Mouse (Mus musculus): ENCODE data around the gene Clybl. TPM values are rescaled to one million over a fixed set of nuclear protein-coding genes. Genes with fewer than 3 reads are reported as not detected.

Gene Clybl
- total and polyA plus RNA-seq, 3 experiments = 13.4 to 36.6 TPM; not detected in 1

DNA sequence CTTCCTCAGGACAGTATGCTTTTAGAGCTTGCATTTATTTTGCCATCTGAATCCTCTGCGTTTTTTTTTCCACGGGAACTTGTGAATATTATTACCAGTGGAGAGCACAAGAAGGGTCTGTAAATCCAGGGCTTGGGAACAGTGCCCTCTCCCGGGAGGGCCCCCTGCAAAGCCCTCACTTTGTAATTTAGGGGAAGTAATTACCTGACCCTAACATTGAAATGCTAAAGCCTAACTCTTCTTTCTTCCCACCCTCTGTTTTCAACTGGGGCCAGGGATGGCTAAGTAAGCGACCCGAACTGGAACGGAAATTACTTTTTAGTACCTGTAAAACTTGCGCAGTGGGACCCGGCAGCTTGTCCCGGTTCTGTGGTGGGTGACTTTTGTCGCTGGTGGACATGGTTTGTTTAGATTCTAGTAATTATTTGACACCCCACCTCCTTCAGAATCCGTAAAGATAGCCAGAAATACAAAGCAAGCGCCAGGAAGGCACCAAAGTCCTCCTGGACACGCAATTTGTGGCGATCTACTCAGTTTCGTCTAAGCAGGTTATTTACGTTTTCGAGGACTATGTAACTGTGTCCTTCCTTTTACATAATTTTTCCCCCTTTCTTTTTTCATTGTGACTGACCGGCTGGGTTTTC, 224.5 kb downstream of the Clybl start:
- Histone ChIP-seq H3K27me3 (ENCODE audit: control insufficient read depth in 1 of 2, insufficient read depth in 2 of 2, low read length in 2 of 2) (no peaks in the 10 kb centered on the region), H3K4me3 (ENCODE audit: control insufficient read depth in 1 of 2, insufficient read depth in 1 of 2, low read depth in 2 of 2, low read length in 2 of 2) (no peak overlapping the region), H3K79me2 (ENCODE audit: control insufficient read depth, insufficient read depth, low read length, poor library complexity) (no peaks in the 10 kb centered on the region), H3K9me3 (replicated peaks; ENCODE audit: insufficient read depth, low read length) (no peaks in the 10 kb centered on the region), H3K4me1 (ENCODE audit: control insufficient read depth in 1 of 2, insufficient read depth in 2 of 2, low read length in 2 of 2) (no peaks in the 10 kb centered on the region), H3K36me3 (ENCODE audit: control insufficient read depth in 1 of 2, insufficient read depth in 2 of 2, low read length in 2 of 2) (no peaks in the 10 kb centered on the region), H3K27ac (ENCODE audit: control insufficient read depth, low read depth, low read length) (no peak overlapping the region), H3K9ac (ENCODE audit: control insufficient read depth, low read depth, low read length, poor library complexity, severe bottlenecking) (no peak overlapping the region)
- TF ChIP-seq MXI1 (IDR thresholded peaks at IDR 0.05; ENCODE audit: low read depth, low read length) (no peak), CTCF (IDR thresholded peaks at IDR 0.05 in 2 of 3, conservative IDR thresholded peaks at IDR 0.05 in 1 of 3; ENCODE audit: control insufficient read depth in 1 of 3, insufficient read depth in 1 of 3, low read depth in 2 of 3, low read length in 3 of 3, poor library complexity in 1 of 3, severe bottlenecking in 1 of 3) (no peak), BHLHE40 (IDR thresholded peaks at IDR 0.05; ENCODE audit: borderline replicate concordance, low read depth, low read length) (no peak), TAL1 (IDR thresholded peaks at IDR 0.05; ENCODE audit: low read length) (no peak), POLR2A (IDR thresholded peaks at IDR 0.05; ENCODE audit: control insufficient read depth in 1 of 2, insufficient read depth in 1 of 2, low read depth in 1 of 2, low read length in 2 of 2, poor library complexity in 1 of 2) (no peak), MEF2A (IDR thresholded peaks at IDR 0.05; ENCODE audit: extremely low read depth, insufficient replicate concordance, low read depth, low read length, poor library complexity, severe bottlenecking) (no peak), MYC (IDR thresholded peaks at IDR 0.05; ENCODE audit: low read depth, low read length) (no peak), SMC3 (IDR thresholded peaks at IDR 0.05; ENCODE audit: low read depth, low read length) (no peak), EP300 (IDR thresholded peaks at IDR 0.05; ENCODE audit: low read depth in 1 of 2, low read length in 2 of 2) (no peak), E2F4 (IDR thresholded peaks at IDR 0.05; ENCODE audit: borderline replicate concordance, low read depth, low read length) (no peak), RAD21 (IDR thresholded peaks at IDR 0.05; ENCODE audit: low read depth, low read length) (no peak), NELFE (IDR thresholded peaks at IDR 0.05; ENCODE audit: low read depth, low read length) (no peak), SIN3A (IDR thresholded peaks at IDR 0.05; ENCODE audit: low read length) (no peak), KAT2A (conservative IDR thresholded peaks at IDR 0.05; ENCODE audit: low read depth, low read length) (no peak), HCFC1 (IDR thresholded peaks at IDR 0.05; ENCODE audit: low read depth, low read length) (no peak), MAFK (IDR thresholded peaks at IDR 0.05; ENCODE audit: borderline replicate concordance, low read depth, low read length) (no peak)
- DNase-seq (ENCODE audit: low read depth, low spot score) = no peak

DNA sequence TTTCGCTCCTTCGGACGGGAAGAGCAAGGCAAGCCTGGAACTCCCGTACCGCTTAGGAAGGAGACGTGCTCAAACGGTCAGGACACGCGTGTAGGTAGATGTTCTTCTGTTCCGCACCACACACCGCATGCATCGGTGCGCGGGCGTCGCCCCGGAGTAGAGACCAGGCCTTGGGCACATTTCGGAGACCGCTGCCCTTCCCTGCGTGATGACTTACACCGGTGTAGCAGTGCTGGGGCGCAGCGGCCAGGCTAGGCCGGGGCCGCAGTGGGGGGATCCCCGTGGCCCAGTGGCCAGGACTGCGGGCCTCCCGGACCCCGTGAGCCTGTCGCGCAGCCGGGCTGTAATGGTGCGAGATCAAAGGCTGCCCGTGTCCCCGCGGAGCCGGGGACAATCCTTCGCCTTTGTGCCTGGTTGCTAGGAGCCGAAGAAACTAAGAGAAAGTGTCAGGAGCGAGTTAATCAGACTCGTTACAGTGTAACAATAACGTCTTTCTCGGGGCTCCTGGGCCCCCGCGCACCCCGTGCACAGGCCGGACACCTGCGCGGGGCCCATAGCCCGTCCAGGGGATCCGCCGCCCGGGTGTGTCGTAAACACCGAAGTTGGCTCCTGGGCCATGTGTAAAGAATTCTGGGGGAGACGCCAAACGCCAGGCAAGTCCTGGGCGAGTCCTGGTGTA, 225.2 kb downstream of the Clybl start:
- no peaks in the 10 kb centered on the region for H3K9me3 ChIP-seq (replicated peaks; ENCODE audit: insufficient read depth, low read length)
- no peaks in the 10 kb centered on the region for H3K79me2 ChIP-seq (ENCODE audit: control insufficient read depth, insufficient read depth, low read length, poor library complexity)
- no peak for DNase-seq (ENCODE audit: low read depth, low spot score)
- no peaks in the 10 kb centered on the region for H3K27me3 ChIP-seq (ENCODE audit: control insufficient read depth in 1 of 2, insufficient read depth in 2 of 2, low read length in 2 of 2)
- no peak overlapping the region for H3K27ac ChIP-seq (ENCODE audit: control insufficient read depth, low read depth, low read length)
- no peaks in the 10 kb centered on the region for H3K4me1 ChIP-seq (ENCODE audit: control insufficient read depth in 1 of 2, insufficient read depth in 2 of 2, low read length in 2 of 2)
- TF ChIP-seq NRF1 (IDR thresholded peaks at IDR 0.05; ENCODE audit: insufficient read depth, low read depth, low read length, poor library complexity, severe bottlenecking) = no peak
- no peak for TF ChIP-seq RCOR1 (IDR thresholded peaks at IDR 0.05; ENCODE audit: low read depth, low read length)
- TF ChIP-seq ZMIZ1 (IDR thresholded peaks at IDR 0.05; ENCODE audit: low read depth, low read length) = no peak
- TF ChIP-seq TBP (IDR thresholded peaks at IDR 0.05; ENCODE audit: low read depth, low read length) = no peak
- H3K4me3 ChIP-seq (ENCODE audit: control insufficient read depth in 1 of 2, insufficient read depth in 1 of 2, low read depth in 2 of 2, low read length in 2 of 2) = no peak overlapping the region
- H3K36me3 ChIP-seq (ENCODE audit: control insufficient read depth in 1 of 2, insufficient read depth in 2 of 2, low read length in 2 of 2) = no peaks in the 10 kb centered on the region
- no peak overlapping the region for H3K9ac ChIP-seq (ENCODE audit: control insufficient read depth, low read depth, low read length, poor library complexity, severe bottlenecking)
